Mouse (Mus musculus) thymus, postnatal 10 days (tissue): Measurements from ENCODE around the gene Pole2.

ENCODE experiments used
- DNase-seq, 2 experiments: peaks; one replicate each; pipeline ENCODE4 v3.0.0; 2021; ENCODE audit warnings: low spot score in 2 of 2

Gene Pole2

GRCm38 (mm10) chr12:69227776-69228466 is at the start of gene Pole2:
Gene Pole2 (minus strand): TSS chr12:69228195.
- DNase-seq, result peak; percentile 62 to 82

GRCm38 (mm10) chr12:69268956-69269355 is 41.0 kb upstream of the Pole2 start:
- DNase-seq, result no peak

- DNase-seq, result no peak
Measured at GRCm38 (mm10) chr12:69267956-69268632, 40.1 kb upstream of the Pole2 start.

GRCm38 (mm10) chr12:69265031-69265430 is 37.0 kb upstream of the Pole2 start:
- no peak for DNase-seq

- DNase-seq, result no peak
Measured at GRCm38 (mm10) chr12:69262251-69262650, 34.3 kb upstream of the Pole2 start.

- peak; percentile 47 to 48 for DNase-seq
Measured at GRCm38 (mm10) chr12:69257836-69258235, 29.8 kb upstream of the Pole2 start.

GRCm38 (mm10) chr12:69253806-69254205 is 25.8 kb upstream of the Pole2 start:
- no peak for DNase-seq

GRCm38 (mm10) chr12:69250756-69251155 is 22.8 kb upstream of the Pole2 start:
- no peak for DNase-seq

GRCm38 (mm10) chr12:69249766-69250165 is 21.8 kb upstream of the Pole2 start:
- DNase-seq, result no peak

GRCm38 (mm10) chr12:69241771-69242431 is 13.9 kb upstream of the Pole2 start:
- peak; percentile 10 to 36 for DNase-seq

- no peak for DNase-seq
Measured at GRCm38 (mm10) chr12:69241405-69241770, 13.4 kb upstream of the Pole2 start.

- DNase-seq, result no peak
Measured at GRCm38 (mm10) chr12:69240876-69241275, 12.9 kb upstream of the Pole2 start, which contains the start of gene Klhdc1. Gene Klhdc1 (plus strand): TSS chr12:69241176.

GRCm38 (mm10) chr12:69238284-69238683 is 10.3 kb upstream of the Pole2 start:
- no peak for DNase-seq

GRCm38 (mm10) chr12:69235782-69236181 is 7.8 kb upstream of the Pole2 start:
- DNase-seq, result no peak

GRCm38 (mm10) chr12:69229251-69229650 is 1.3 kb upstream of the Pole2 start:
- DNase-seq, result peak in 1 of 2 experiments; percentile 18

- DNase-seq, result no peak
Measured at GRCm38 (mm10) chr12:69220613-69221277, 7.2 kb downstream of the Pole2 start.

GRCm38 (mm10) chr12:69216587-69216986 is 11.4 kb downstream of the Pole2 start:
- DNase-seq, result no peak

GRCm38 (mm10) chr12:69215000-69215785 is 12.8 kb downstream of the Pole2 start:
- no peak for DNase-seq

- DNase-seq, result no peak
Measured at GRCm38 (mm10) chr12:69214393-69214792, 13.6 kb downstream of the Pole2 start.

- no peak for DNase-seq
Measured at GRCm38 (mm10) chr12:69213186-69213777, 14.7 kb downstream of the Pole2 start.

GRCm38 (mm10) chr12:69211057-69211456 is 16.9 kb downstream of the Pole2 start:
- no peak for DNase-seq
